Mouse (Mus musculus): Measurements from ENCODE around the gene Glud1. TPM values are rescaled to one million over a fixed set of nuclear protein-coding genes. Genes with fewer than 3 reads are reported as not detected.

Gene Glud1
- total RNA-seq, 2 experiments from 2014 or later: 288 to 343 TPM

DNA sequence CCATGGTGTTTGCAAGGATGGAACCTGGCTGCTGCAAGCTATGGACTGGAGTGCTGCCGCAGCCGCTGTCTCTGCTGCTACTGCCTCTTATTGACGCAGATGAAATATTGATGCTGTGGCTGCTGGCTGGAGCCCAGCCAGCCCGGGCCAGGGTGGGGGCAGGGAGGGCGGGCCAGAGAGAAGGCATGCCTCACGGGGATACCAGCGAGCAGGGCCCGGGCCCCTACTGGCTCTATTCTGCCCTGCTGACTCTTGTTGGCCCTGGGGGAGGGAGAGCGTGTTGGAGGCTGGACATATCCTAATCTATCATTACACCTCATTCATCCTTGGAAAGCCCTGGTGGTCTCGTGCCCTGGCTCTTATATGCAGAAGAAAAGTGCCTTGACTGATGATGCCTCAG, 64.0 kb downstream of the Glud1 start, which contains the start of gene Sncg:
Gene Sncg, minus strand, starts transcription at position 213 of the 400 bp plus-strand sequence.
- no peak for DNase-seq (ENCODE audit: extremely low spot score in 1 of 2, low spot score in 1 of 2)

DNA sequence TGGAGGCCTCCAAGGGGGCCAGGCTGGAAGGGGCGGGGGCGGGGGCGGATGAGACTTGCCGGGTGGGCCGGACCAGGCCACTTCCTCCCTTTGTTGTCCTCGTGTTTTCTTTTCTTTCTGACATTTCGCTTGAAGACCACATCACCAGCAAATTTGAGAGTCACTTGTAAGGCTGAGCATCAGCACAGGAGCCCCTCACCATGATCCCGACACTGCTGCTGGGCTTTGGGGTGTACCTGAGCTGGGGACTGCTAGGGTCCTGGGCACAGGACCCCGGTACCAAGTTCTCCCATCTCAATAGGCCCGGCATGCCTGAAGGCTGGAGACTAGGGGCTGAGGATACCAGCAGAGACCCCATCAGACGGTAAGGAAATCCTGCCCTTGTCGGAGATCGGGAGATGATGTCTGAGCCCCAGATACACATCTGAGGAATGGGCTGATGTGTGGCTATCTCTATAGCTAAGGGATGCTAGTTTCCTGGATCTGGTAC, 64.9 kb downstream of the Glud1 start, which contains the start of gene Mmrn2:
Gene Mmrn2, plus strand, starts transcription at position 51 of the 490 bp plus-strand sequence.
- DNase-seq (ENCODE audit: extremely low spot score in 1 of 2, low spot score in 1 of 2): no peak

DNA sequence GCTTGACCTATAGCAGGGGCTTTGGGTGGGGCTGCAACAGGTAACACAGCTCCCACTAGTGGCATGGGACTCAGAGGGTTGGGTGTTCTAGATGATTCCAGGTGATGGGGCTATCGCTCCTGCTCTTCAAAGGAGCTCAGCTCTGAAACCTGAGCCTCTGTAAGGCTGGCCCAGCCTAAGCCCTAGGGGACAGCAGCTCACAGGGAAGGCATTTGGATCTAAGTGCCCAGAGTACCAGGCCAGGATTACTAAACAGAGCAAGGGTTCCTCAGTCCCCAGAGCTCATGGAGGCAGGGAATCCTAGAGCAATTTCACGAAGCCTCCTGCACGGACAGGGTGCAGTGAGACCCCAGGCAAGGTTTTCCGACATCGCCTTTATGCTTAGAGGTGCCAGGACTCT, 65.4 kb downstream of the Glud1 start:
- DNase-seq (ENCODE audit: extremely low spot score in 1 of 2, low spot score in 1 of 2): no peak

DNA sequence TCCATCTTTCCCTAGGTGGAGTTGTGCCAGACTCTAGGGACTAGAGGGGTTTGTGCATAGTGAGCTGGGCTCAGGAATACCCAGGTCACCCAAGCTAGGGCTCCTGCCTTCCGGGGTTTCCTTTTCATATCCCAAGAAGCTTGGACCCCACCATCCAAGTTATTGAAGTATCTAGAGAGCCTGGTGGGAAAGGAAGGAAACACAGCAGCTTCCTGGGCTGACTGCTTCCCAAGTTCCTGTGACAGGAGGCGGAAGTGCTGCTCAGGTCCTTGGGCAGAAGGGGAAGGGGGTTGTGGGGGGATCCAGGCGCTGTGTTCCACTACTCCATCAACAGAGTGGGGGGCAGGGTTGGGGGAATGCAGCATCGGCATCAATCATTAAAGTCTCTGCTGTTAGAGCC, 66.6 kb downstream of the Glud1 start:
- DNase-seq (ENCODE audit: extremely low spot score in 1 of 2, low spot score in 1 of 2): no peak

DNA sequence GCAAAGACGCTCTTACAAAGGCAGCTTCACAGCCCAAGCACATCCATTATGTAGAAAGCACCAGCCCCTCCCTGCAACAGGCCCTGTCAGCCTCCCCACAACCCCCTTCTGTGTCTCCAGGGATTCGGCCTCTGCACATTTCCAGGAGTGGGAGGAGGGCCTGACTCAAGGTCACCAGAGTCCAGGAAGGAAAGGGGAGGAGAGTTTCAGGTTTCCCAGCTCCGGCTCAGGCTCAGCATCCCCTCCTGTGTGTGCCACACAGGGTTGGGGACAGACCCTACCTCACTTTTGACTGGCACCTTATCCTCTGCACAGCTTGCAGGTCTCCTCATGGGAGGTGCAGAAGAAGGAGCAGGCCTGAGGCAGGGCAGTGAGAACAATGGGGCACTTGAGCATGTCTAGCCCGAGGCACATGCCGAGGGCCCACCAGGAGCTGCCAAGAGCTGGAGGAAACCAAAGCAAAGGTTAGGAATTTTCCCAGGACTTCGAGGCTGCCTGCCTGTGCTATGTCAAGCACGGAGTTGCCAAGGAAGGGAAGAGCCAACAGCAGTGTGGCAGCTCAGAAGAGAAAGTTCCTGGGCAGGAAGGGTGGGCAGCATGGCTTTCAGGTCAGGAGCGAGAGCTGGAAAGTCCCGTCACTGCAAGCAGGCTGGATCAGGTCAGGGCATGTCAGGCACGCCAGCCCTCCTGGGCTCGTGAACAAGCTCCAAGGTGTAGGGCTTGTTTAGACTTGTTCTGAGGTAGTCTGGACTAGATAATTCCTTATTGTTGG, 68.2 kb downstream of the Glud1 start:
- DNase-seq (ENCODE audit: extremely low spot score in 1 of 2, low spot score in 1 of 2): no peak

DNA sequence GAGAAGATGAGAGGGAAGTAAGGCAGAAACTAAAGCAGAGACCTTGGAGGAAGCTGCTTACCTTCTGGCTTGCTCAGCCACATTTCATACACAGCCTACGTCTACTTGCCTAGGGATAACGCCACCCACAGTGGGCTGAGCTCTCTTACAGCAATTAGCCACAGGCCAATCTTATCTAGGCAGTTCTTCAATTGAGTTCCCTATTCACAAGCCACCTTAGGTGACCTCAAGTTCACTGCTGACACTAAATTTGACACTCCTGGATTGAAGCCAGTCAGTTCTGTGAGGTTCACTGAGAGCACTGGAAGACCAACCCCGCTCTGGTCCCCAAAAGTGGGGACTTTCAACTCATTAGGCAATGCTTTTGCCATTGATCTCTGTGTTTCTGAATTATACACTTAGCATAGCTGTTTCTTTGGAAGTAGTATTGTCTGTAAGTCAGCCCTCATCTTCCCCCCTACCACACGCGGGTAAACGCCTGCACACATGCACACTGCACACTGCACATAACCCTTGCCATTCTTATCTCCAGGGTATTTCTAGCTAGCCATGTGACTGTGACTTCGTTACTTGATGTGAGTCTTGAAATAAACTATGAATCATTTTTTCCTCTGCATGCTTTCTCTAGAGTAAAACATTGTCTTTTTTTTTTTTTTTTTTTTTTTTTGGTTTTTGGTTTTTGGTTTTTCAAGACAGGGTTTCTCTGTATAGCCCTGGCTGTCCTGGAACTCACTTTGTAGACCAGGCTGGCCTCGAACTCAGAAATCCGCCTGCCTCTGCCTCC, 72.6 kb downstream of the Glud1 start:
- DNase-seq (ENCODE audit: extremely low spot score in 1 of 2, low spot score in 1 of 2): no peak

DNA sequence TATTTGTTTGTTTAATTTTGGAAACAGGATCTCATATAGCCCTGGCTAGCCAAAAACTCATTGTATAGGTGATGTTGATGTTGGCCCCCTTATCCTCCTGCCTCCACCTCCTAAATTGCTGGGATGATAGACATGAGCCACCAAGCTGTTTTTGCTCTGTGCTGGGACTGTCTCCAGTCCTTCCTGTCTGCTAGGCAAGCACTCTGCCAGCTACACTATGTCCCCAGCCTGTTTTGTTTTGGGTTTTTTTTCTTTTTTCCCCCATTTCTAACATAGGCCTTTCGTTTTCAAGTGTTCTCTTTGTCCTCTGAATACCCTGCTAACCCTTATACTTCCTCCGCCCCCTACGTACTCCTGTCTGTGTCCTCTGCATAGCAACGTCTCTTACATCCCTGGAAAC, 82.8 kb downstream of the Glud1 start:
- DNase-seq (ENCODE audit: extremely low spot score in 1 of 2, low spot score in 1 of 2): no peak

Other genes starting within 250 kb of the Glud1 start
- under 1 TPM in 1 of 2 experiments, not detected in 1; 0.15 TPM for gene Anxa8, start 224.7 kb upstream of the Glud1 start, total RNA-seq (2021)
- not detected for gene A630023A22Rik, start 208.0 kb upstream of the Glud1 start, total RNA-seq (2021)
- not detected for gene Npy4r, start 158.2 kb upstream of the Glud1 start, total RNA-seq (2021)
- 1 to 10 TPM; 1.6 to 2.8 TPM for gene Gprin2, start 109.1 kb upstream of the Glud1 start, total RNA-seq (2021)
- gene Syt15, start 91.1 kb upstream of the Glud1 start, total RNA-seq (2021): 1 to 10 TPM in 1 of 2 experiments, under 1 TPM in 1; 0.49 to 1.5 TPM
- gene Shld2, start 234 bp upstream of the Glud1 start, total RNA-seq (2021): 10 to 100 TPM; 14.1 to 15.5 TPM
- gene Fam25c, start 44.7 kb downstream of the Glud1 start, total RNA-seq (2021): not detected
- gene Sncg, start 64.1 kb downstream of the Glud1 start, total RNA-seq (2021): 1 to 10 TPM; 4.6 to 6.3 TPM
- gene Mmrn2, start 64.7 kb downstream of the Glud1 start, total RNA-seq (2021): 1 to 10 TPM; 3.5 to 3.9 TPM
- 10 to 100 TPM; 38.0 to 40.9 TPM for gene Bmpr1a, start 192.6 kb downstream of the Glud1 start, total RNA-seq (2021)
- gene 9230112D13Rik, start 212.1 kb downstream of the Glud1 start, total RNA-seq (2021): not detected